Mouse (Mus musculus) fat pad, adult 2 months (tissue): ENCODE data around the gene Frmd4b.

Source experiments
- DNase-seq: peaks from one replicate; pipeline ENCODE4 v3.0.0-alpha.2; 2011; ENCODE audit warnings: low read depth, low spot score; ENCODE audit errors: extremely low read depth

Frmd4b gene

DNA sequence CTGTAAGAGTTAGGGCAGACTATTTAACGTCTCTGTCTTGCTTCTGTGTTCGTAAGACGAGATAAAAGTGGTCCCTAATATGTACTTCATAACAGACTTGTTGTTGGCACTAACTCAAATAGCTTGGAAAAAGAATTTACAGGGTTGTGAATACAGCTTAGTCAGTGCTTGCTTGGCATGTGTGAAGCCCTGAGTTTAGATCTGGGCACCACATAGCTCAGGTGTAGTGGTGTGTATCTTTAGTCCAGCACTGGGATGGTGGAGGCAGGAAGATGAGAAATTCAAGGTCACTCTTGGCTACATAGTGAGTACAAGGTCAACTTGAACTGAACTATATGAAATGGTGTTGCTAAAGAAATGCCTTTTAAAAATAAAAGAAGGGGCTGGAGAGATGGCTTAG lies 320.2 kb downstream of the Frmd4b start:
- no peak for DNase-seq

DNA sequence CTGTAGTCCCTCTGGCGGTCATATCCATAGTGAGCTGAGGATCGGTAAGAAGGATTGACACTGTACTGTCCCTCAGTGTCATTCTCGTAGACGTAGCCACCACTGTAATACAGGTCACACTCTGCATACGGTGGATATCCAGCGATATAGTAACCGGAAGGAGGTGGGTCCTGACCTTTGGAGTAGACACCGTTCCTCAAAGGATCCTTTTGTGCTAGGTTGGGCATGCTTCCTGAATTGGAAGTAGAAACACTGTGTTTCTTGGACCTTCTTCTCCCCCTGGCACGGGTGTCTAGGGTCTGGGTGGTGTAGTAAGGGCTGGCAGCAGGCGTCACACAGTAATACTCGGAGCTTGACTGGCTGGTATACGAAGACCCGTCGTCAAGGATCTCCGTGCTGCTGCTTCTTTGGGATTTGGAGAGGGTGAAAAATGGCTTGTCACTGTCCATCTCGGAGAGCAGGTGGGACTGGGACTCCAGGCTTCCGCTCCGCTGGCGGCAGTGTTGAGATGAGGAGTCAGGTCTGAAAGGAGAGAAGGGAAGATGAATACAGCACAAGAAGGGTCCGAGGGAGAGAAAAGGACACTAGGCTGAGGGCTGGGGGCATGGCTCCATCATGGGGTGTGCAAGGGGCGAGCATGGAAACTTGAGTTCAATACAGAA lies 321.3 kb downstream of the Frmd4b start:
- no peak for DNase-seq

DNA sequence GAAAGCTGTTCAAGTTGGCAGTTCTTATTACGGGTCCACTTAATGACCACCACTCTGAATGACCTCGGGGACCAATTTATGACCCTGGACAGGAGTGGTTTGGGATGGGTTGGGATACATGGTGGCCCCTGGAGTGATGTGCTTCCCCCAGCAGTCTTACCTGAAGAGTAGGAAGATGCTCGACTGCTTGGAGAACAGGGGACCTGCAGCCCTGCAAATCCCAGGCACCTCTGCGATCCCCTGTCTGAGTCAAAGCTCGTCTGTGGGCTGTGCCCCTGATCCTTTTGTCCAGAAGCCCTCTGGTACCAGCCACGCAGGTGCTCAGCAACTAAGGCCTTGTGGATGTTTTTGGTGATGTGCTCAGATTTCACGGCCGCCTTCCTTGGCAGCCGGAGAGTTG lies 321.9 kb downstream of the Frmd4b start:
- DNase-seq: no peak

DNA sequence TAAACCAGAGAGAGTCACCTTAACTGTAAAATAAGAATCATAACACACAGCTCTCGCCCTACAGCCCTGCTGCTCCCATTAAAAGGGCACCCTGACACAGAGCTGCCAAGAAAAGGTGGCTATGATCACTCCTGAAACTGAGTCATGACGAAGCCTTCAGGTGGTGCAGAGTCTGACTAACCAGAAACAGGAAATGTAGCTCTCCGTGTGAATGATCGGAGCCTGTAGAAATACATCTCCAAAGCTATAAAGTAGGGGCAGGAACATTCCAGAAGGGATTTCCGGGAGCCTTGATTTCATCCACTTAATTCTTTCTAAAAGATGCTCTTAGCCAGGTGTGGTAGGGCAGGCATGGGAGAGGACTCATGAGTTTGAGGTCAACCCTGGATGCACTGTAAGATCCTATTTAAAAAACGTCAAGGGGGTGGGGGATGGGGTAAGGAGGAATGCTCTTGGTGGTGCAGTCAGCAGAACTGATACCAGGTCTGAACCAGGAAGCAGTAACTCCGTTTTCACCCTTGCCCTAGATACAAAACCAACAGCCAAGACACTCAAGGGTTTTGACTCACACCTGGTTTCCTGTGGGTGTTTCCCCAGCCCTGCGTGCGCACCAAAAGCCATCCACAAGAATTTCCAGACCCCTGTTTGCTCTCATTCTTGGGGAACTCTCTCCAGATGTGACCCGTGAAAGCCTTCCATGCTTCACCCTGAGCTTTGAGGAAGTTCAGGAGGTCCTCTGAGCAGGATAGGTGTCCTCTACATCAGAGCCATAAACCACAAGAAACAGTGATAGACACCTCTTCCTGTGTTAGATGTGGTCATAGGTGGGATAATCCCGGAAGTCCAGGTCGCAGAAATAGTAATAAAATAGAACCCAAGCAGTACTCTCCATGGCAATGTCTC lies 323.4 kb downstream of the Frmd4b start:
- no peak for DNase-seq

DNA sequence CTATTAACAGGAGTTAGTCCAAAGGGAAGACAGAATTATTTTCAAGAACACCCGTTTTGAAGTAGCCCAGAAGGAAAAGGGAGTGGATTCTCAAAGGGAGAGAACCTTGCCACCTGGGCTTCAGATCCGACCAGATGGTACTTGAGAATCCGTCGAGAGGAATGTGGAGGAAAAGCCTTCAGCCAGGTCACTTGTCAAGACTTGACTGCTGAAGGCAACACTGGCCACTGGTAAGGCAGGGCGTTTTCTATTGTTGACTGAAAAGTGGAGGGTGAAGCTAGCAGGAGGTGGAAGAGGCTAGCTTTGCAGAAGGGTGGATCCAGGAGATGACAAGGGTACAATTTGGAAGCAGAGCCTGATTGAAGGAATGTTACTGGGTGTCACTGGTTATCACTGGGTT lies 324.4 kb downstream of the Frmd4b start:
- DNase-seq: no peak

DNA sequence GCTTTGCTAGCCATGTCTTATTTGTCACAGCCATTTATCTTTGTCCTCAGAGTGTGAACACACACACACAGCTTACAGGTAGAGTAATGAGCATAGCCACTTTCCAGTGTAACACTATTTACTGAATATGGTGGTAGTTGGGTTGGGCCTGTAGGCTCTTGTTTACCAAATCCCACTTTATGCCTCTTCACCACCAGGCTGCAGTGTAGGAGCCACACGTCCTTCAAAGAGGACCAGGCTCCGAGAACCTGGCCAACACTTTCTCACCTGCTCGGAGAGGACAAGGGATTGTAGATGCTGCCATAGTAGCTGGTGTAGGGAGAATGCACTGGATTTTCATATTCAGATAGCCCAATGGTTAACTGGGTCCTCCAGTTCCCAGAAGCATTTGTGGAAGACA lies 325.2 kb downstream of the Frmd4b start:
- no peak for DNase-seq

DNA sequence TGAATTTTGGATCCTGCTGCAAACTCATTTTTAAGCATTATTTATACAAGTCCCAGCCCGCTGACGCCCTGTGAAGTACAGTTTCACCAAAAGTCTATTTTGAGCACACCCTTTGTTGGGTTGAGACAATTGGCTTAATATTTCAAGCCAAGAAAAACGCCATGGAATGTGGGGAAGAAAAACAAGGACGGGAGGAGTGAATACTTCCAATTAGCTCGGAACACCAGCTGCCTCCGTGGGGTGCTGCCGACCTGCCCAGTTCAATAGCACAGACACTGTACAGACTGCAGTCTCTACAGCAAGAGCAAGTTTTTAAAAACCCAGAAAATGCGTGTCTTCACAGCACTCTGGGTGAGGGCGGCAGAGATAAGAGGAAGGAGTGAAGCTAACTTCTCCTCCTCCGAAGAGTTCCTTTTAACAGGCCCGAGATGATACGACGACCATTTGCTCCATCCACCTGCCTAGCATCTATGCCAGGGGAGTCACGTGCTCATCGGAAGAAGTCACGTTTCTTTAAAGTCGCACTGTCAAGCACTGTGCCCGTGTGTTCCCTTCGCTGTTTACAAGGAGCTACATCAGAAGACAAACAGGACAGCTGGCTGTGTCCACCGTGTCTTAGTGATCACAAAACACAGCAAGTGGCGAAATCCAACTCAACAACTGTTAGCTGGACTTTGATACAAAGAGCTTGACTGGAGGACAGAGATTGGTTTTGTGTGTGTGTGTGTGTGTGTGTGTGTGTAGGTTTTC lies 326.0 kb downstream of the Frmd4b start:
- no peak for DNase-seq

DNA sequence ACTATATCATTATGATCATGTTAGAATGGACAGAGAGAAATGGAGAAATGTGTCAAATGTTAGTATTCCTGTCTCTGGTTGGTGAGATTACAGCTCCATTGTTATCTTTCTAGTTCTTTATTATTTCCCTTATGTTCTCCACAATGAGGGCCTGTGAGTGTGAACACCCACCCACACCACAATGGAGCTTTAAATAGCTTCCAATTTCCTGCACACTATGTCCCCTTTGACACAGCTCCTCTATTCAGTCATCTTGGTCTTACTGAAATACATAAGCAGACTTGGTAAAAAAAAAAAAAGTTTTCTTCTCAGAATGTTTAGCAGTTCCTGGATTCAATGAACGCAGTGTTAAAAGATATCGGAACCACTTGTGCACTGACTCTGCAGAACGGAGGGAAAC lies 326.7 kb downstream of the Frmd4b start:
- no peak for DNase-seq

DNA sequence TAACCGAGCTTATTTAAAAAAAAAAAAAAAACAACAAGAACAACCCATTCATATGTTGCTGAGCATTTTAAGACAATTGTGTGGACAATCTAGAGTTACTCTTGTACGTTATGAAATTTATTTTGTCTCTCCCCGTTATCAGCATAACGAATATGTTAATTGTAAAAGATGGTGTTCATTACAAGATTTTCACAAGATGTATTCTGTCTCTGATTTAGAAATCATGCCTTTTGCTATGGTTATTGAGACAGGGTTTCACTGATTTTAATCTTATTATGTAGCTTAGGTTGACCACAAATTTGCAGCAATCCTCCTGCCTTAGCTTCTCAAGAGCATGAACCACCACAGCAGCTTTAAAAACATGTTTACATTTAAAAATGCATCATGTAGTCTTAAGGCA lies 327.5 kb downstream of the Frmd4b start:
- no peak for DNase-seq

DNA sequence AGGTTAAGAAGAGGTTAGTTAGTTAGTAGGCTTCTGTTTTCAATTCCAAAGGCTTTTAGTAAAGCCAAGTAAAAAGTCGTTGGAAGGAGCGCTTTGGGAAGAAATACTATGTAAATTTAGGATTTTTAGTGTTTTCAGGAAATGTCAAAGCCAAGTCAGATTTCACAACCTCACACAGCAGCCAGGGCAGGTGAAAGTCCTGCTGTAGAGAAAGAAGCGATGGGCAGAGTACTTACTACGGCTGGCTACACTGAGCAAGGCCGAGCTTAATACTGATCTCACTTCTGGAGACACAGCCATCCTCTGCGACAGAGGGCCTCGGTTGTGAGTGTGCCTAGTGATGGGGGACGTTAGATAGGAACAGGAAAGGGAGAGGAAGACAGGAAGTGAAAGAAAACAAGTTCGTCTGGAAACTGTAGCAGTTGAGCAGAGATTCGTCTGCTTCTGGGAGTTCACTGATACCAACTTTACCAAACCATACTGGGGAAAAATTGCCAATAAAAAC lies 328.0 kb downstream of the Frmd4b start:
- no peak for DNase-seq

DNA sequence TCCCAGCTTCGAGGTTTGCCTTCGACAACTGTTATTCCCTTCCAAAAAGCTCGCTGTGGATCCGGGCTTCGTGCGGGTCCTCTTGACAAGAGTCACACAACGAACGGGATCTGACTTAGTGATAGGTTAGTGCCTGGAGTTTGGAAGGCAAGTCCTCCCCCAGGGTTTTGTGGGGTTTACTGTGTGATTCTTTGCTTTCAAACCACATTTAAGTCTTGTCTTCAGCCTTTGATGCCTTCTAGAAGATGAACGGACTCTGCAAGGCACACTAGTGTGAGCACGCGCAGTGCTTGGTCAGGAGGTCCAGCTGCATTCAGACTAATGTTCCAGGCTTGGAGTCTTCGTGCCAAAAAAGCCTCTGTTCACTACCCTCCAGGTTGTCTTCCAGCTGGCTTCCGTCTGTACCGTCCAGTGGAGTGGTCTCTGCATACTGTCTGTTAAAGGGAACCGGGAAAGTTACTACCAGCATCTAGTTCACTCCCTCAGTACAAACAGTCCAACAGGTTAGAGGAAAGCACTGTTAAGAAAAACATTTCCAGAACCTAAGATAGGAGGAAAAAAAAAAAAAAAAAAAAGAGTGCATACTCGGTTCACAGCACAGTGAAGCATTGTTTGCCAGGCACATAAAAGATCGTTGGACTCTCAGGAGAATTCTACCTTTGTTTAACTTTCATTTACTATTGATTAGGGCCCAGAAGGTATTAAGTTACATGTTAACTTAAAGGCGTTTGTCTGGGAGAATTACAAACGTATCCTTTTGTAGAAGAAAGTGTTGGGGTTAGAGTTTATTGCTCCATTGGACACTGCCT lies 329.1 kb downstream of the Frmd4b start:
- no peak for DNase-seq

DNA sequence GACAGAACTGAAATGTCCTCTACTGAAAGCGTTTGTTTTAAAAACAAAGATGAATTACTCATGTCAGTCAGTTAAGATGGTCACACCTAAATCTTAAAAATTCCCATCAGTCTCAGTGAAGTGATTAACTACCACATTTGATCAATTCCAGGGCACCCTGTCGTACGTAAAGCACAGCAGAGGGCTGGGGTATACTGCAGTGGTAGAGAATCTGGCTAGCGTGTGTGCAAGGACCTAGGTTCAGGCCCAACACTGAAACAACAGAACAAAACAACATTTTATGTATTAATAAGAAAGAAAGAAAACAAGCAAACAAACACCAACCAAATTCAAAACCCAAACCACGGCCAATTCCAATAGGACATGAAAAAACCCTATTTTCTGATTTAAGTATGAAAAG lies 331.0 kb downstream of the Frmd4b start:
- DNase-seq: no peak

DNA sequence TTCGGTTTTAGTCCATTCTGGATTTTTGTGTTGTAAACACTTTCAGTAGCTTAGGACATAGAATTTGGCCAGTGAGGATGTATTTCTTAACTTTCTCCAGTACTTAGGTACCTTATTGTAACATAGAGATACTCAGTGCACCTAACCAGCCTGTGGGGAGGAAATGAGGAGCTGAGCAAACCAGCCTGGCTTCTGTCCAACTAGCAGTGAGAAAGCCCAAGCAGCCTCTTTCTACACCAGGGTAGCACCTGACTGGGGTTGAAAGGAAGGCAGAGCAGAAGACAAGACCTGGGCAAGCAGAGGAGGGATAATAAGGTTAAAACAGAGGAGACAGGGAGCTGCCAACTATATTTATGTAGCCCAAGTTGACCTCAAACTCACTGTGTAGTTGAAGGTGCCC lies 333.7 kb downstream of the Frmd4b start:
- DNase-seq: no peak

DNA sequence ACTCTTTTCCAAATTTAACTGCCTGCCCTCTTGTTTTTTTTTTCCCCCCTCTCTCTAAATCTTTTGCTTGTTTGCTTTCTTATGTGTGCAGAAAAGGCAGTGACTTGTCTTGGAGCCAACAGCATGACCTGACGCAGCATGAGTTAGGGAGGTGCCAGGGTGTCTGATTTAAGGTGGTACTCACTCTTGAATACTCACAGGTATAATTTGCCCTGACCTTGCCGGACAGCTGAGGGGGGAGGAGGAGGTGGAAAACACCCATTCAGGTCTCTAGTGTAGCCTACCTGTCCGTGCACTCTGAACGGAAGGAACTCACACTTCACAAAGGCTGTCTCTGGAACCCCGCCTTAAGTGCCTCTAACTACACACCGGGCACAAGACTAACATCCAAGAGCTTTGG lies 338.5 kb downstream of the Frmd4b start:
- no peak for DNase-seq

DNA sequence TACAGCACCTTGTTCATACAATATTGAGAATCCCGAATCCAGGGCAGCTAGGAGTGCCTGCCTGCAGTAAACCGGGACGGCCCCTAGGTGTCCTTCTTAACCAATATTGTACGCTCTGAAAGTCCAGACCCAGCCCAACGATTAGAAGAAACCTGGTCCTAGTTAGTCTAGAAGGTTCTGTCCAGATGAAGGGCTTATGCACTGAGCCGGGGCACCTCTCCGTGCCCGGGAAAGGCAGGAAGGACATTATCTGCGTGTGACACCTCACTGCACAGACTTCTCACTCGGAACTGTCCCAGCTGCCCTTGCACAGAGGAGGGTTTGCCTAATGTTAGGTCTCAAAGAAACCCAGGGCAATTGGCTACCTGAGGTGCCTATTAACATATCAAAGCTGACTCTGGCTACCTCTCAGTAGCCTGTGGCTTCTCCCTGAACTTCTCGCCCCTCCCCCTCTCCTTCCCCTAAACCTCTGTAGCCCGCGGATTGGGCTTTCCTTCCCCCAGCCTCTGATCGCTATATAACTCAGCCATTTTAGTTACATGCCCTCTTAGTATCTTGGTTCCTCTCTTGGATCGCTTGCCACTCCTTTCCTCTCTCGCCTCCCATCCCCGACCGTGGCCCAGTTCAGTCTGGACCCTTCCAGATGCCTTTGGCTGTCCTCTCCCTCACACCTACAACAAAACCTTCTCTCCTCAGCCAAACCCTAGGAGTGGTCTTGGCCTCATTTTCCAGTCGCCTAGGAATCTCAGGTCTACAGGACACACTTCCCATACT lies 339.1 kb downstream of the Frmd4b start:
- no peak for DNase-seq

DNA sequence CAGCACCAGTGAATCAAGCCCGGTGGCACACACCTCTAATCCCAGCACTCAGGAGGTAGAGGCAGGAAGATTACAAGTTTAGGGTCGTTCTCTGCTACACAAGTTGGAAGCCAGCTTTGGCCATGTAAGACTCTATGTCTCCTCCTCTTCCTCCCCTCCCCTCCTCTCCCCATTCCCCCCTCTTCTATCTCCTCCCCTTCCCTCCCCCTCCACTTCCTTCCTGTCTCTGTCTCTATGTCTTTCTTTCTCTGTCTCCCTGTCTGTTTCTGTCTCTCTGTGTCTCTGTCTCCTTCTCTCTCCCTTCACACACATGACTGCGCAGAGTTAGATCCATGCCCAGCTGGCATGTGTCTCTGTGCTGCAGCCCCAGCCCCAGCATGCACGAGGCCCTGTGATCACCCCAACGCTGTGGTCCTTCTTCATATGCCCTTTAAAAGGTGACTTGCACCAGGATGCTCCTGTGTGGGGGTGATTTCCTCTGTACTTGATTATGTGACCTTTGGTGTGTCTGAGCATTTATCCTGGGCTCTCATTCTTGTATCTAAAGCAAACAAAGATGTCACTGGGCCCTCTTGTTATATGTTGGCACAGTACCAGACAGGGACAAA lies 340.3 kb downstream of the Frmd4b start:
- no peak for DNase-seq

DNA sequence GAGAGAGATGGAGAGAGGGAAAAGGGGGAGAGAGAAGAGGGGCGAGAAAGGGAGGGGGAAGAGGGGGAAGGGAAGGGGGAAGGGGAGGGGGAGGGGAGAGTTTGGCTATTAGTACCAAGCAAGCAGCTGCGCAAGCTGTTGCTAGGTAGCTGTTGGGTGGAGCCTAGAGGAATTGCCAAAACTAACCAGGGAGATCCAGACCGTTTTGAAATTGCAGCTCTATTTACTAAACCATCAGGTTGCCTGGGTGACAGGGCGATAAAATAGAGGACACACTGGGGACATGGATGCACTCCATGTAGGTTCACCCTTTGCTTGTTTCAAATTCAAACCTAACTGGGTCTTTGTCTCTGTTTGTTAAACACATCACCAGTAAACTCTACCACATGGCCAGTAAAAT lies 341.0 kb downstream of the Frmd4b start:
- no peak for DNase-seq

DNA sequence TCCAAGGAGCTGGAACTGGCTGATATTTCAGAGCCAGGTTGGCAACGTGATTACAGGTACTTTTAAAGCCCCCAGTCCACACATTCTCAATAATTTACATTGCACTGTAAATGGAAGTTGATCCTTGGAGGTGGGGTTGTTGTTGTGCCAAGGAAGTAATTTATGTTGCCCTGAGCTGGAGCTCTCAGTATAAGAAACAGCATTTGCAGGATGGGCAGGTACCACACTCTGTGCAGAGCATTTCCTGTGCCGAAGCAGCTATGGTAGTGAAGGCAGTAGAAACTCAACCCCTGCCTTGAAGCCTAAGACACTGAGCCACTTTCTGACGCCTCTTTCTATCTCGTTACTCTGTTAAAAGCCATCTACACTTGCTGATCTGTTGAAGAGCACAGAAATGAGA lies 341.6 kb downstream of the Frmd4b start:
- no peak for DNase-seq

DNA sequence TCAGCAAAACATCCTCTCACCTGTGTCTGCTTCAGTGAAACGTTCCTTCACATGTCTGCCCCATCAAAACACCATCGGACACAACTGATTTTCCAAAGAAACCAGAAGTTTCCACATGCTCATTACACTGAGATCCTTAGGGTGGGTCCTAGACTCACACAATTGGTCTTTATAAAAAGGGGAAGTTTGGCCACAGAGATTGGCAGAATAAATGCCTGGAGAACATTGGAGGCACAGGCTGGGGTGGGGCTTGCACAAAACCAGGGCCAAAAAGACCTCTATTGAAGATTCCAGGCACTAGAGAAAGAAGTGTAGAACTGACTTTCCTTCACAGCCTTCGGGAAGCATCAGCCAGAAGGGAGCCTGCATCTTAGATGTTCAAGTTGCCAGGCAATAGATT lies 343.6 kb downstream of the Frmd4b start:
- DNase-seq: no peak
